Mouse (Mus musculus): ENCODE results near the gene Mpp4. TPM values are rescaled to one million over a fixed set of nuclear protein-coding genes. Genes with fewer than 3 reads are reported as not detected.

Gene Mpp4
- total RNA-seq (2015; ENCODE audit: low replicate concordance), result 1.7 and 4.0 TPM in 2 replicates
- 1.9 TPM in 1 of 2 replicates, not detected in the other for total RNA-seq (2017; ENCODE audit: low replicate concordance)

DNA sequence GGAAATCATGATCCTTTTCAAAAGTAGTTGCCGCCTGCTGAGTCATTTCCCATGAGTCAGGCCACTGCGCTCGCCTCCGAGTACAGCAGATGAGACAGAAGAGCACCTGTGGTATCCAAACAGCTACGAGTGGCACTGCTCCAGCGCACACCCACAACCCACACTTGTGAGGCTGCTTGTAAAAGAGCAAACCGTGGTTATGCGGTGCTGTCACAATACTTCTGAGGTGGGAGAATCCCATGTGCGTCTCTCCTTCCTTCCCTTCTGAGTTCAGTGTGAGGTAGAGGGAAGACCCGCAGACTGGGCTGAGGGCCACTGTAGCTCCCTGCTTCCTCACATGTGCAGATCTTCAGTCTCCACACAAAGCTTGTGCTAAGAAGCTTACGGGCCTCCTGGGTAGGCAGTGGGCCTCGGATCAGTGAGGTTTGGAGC, at the start of gene Mpp4:
Gene Mpp4 (minus strand): TSS at position 360 of the 432 bp plus-strand sequence.
- ATAC-seq (replicated peaks; ENCODE audit: low FRiP score, poor library complexity, severe bottlenecking), result no peak

DNA sequence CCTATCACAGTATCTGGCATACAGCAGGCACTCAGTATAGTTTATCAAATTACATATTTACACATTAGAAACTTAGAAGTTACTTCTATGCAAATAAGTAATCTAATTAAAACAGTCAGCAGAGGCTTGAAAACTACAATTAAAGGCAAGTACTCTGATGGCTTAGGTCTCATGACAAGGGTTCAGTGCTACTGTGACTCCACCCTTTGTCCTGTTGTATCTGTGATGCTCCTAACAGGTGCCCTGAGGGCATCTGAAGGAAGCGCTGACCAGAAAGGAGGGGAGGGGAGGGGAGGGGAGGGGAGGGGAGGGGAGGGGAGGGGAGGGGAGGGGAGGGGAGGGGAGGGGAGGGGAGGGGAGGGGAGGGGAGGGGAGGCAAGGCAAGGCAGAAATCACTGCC, 49.8 kb upstream of the Mpp4 start:
- no peak for ATAC-seq (replicated peaks; ENCODE audit: low FRiP score, poor library complexity, severe bottlenecking)

DNA sequence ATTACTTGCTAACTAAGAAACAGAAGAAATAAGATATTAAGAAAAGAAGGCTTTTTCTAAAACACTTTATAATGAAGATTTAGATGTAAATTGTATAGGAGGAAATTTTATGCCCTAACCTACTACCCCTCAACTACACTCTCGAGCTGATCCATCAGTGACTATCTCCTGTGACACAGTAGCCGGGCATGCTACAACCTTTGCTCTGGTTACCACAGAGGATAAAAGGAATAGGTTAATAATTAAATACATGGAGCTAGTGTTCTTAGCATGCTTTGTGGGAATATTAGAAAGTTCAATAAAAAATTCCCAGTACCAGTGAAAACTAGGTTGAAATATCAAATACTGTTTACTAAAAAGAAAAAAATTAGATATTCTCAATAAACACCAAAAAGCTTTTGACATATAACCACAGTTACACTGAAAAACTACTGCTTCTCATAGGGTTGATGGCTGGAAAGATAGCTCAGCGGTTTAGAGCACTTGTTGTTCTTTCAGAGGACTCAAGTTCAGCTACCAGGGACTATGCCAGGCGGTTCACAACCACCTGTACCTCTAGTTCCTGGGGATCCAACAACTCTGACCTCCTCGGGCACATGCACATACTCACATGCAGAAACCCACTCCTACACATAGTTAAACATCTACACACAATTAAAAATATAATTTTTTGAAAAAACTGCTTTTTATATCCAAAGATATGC, 49.0 kb upstream of the Mpp4 start:
- ATAC-seq (replicated peaks; ENCODE audit: low FRiP score, poor library complexity, severe bottlenecking), result no peak

DNA sequence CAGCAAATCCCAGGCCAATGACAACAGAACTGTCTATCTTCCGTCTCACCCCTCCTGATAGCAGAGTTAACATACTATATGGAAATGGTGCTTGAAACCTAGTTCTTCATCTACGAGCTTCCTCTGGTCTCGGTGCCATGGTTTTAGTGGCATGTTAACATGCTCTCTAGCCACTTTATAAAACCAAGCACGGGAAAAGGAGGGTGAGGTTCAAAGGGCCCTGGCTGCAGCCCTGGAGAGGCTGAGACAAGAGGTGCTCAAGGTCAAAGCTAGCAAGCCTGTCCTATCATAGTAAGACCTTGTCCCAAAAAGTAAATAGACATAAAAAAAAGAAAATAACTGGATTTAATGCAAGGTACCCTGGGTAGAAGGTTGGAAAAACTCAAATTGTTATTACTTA, 48.5 kb upstream of the Mpp4 start:
- no peak for ATAC-seq (replicated peaks; ENCODE audit: low FRiP score, poor library complexity, severe bottlenecking)

DNA sequence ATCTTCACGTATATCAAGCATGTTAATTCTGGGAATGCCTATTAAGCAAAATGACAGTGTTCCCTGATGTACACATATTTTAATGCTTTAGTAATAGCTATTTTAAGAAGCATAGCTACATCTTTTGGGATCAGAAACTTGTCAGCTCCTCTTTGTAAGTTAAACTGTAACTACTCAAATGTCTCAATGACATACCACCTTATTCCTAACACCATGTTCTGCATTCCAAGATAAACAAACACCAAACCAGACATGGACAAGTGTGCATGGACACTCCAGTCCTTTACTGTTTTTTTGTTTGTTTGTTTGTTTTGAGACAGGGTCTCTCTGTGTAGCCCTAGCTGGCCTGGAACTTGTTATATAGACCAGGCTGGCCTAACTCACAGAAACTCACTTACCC, 45.1 kb upstream of the Mpp4 start:
- no peak for ATAC-seq (replicated peaks; ENCODE audit: low FRiP score, poor library complexity, severe bottlenecking)

DNA sequence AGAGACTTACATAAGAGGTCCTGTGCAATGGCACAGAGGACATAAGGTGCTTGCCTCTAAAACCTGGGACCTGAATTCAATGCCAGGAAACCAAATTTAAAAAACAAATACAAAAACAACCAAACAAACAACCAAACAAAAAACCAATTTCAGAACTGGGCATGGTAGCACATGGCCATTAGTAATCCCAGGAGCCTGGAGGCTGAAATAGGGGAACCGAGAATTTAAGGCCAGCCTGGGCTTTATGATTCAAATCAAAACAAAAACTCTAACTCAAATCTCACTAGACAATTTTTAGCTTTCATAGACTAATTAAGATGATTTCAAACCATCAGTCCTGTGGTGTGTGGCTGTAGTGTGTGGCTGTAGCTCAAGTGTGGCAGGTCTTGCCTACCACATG, 41.3 kb upstream of the Mpp4 start:
- ATAC-seq (replicated peaks; ENCODE audit: low FRiP score, poor library complexity, severe bottlenecking), result no peak

DNA sequence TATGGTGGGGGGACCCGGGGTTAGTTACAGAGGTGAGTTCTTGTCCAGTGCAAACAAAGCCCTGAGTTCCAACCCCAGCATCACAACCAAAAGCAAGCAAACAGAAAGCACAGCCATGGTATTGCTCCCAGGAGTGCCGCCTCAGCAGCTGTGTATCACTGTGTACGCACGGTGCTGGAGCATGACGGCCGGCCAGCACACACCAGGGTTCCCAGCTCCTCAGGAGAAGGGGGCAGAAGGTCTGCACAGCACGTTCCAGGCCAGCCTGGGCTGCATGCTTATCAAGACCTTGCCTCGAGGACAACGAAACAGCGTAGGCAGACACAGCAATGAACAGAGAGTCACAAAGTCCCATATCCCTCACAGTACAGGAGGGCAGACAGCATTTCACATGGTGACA, 39.2 kb upstream of the Mpp4 start:
- no peak; the same call in 1 of the 2 replicates for ATAC-seq (replicated peaks; ENCODE audit: low FRiP score, poor library complexity, severe bottlenecking)

DNA sequence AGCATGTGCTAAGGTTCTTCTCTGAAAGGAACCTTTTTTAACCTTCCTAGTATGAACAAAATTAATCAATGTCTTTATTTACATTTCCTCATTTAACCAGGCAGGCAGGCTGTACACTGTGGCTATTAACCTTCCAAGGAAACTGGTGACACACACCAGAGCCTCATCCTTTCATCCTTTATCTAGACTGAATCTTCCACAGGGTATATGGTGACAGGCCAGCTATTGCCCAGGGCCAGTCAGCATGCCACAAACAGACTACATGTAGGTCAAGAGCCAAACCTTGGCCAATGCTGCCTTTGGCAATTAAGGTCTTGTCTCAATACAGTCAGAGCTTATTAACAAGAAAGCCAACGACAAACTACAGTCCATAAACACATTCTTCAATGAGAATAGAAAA, 38.4 kb upstream of the Mpp4 start:
- no peak for ATAC-seq (replicated peaks; ENCODE audit: low FRiP score, poor library complexity, severe bottlenecking)

DNA sequence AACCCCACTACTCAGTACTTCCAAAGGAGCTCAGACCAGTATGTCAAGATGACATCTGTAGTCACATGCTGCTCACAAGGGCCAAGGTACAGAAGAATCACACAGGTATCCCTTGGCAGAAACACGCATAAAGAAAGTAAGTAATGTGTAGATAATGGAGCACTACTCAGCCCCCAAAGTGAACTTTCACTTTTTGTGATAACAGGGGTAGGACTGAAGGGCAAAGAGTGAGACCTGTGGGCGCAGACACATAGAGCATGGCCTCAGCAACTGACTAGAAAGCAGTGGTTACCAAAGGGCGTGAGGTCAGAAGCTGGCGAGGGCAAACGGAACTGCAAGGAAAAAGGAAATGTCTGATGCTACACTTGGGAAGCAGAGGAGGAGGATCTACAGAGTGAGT, 37.8 kb upstream of the Mpp4 start:
- no peak for ATAC-seq (replicated peaks; ENCODE audit: low FRiP score, poor library complexity, severe bottlenecking)

DNA sequence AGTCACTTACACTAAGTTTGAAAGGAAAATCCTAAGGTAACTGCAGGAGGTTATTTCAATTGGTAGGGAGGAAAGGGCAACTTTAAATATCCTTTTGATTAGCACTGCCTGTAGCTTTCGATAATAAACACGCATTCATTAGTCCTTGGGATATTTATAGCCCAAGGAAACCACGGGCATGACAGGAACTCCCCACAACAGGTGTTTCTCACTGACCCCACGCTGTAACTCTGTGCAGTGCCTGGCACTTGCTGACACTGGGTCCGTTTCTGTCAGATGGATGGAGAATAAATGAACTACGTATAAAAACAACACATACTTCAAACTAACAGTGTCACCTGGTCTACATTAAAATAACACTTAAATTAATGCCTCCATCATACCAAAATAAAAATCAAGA, 31.8 kb upstream of the Mpp4 start:
- no peak for ATAC-seq (replicated peaks; ENCODE audit: low FRiP score, poor library complexity, severe bottlenecking)

DNA sequence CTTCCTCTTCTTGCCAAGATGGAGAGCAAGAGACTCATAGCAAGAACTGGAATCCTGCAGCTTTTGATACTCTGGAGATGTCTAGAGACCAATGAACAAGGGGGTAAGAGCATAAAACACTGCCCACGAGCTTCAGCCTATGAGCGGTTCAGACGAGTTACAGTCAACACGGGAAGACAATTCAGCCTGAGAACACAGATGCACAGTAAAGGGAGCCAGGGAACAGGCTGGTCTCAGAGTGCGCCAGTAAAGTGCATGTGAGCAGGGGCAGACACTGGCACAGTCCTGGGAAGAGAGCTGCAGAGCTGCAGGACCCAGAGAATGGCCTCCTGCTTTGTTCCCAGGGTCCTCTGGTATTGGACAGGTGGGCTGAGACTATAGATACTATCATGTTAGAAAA, 24.6 kb upstream of the Mpp4 start:
- no peak for ATAC-seq (replicated peaks; ENCODE audit: low FRiP score, poor library complexity, severe bottlenecking)

DNA sequence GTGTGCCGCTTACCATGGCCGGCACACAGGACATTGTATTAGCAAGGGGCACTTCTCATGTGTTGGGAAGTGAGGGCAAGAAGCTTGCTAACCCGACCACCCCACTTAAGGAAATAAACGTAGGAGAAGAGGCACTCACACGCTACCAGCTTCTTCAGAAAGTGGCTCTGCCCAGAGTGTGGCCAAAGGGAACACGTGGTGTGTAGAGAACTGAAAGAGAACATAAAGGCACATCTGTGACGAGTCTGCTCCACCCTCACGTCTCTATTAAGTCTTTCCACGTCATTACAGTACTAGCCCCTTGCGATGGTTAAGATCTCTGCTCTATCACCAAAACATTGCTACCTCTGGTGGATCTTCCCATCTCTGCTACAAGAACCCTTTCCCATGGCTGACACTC, 23.1 kb upstream of the Mpp4 start:
- ATAC-seq (replicated peaks; ENCODE audit: low FRiP score, poor library complexity, severe bottlenecking), result no peak

DNA sequence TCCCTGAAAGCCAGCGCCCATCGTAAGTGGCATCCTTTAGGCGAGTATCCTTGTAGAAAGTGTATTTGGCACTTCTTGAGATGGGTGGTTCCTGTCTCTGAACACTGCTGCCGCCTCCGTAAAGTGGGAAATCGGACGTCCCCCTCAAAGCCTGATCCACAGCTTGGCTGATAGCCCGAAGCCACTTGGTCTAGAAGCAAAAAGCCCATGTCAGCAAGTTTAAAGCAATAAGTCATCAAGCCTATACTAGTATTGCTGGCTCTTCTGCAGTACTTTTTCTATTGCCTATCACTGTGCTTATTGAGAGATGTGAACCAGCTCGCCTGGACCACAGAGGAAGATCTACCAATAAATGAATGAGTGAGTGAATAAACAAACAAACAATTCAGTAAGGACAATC, 22.2 kb upstream of the Mpp4 start:
- ATAC-seq (replicated peaks; ENCODE audit: low FRiP score, poor library complexity, severe bottlenecking), result no peak

DNA sequence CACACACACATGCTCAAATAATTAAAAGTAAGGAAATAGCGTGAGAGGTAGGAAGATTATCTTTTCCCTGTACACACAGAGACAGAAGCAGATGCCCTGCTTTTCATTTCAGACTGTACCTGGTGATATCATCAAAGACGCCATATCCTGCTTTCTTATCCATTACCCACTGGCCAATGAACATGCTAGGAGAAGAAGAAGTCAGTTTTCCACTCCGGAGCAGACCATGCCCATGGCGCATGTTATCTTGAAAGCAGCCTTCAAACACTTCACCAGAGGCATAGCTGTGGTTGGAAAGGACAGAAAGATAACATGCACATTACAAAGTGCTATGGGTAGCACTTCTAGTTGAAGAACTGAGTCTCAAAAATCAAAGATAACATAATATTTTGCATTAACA, 19.9 kb upstream of the Mpp4 start:
- ATAC-seq (replicated peaks; ENCODE audit: low FRiP score, poor library complexity, severe bottlenecking), result no peak

DNA sequence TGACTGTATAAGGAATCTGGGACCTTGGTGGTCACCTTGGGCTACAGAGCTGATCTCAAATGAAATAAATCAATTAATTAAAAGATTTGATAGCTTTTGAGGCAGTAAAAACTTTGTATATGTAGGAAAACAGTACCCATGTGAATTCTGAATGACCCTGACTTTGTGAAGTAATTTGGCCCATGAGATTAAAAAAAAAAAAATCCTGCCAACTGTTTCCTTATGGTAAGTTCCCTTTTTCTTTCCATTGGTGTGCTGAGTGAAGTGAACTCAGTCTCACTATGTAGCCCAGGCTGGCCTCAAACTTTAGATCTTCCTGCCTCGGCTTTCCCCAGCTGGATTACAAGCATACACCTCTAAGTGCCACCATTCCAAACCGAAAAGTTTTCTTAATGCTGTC, 19.2 kb upstream of the Mpp4 start:
- ATAC-seq (replicated peaks; ENCODE audit: low FRiP score, poor library complexity, severe bottlenecking), result no peak

DNA sequence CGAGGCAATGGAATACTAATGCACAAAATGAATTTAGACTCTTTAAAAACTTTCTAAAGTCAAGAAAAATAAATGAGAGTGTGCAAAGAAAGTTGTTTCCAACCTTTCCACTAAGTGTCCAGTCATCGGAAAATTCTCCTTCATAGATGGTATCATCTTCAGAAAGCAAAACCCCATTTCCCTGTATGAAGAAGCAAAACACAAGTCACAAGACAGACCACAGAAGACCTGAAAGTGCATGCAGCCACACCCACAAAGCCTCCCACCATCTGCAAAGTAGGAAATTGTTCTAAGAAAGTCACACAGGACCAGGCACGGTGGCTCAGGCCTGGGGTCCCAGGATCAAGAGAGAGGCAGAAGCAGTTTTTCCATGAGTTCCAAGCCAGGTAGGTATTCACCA, 16.8 kb upstream of the Mpp4 start:
- ATAC-seq (replicated peaks; ENCODE audit: low FRiP score, poor library complexity, severe bottlenecking), result no peak

DNA sequence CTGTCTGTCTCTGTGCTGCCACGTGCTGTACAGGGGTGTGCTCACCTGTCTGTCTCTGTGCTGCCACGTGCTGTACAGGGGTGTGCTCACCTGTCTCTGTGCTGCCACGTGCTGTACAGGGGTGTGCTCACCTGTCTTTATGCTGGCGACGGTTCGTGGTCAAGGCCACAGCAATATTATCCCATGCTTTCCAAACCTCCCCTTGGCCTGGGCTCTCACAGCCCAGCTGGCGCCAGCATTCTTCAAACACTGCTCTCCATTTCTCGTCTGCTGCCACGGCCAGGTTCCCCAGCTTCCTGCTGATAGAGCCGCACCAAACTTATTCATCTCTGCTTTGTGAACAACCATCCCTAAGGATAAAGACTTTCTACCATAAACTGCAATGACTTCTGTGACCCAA, 15.2 kb upstream of the Mpp4 start:
- no peak for ATAC-seq (replicated peaks; ENCODE audit: low FRiP score, poor library complexity, severe bottlenecking)

DNA sequence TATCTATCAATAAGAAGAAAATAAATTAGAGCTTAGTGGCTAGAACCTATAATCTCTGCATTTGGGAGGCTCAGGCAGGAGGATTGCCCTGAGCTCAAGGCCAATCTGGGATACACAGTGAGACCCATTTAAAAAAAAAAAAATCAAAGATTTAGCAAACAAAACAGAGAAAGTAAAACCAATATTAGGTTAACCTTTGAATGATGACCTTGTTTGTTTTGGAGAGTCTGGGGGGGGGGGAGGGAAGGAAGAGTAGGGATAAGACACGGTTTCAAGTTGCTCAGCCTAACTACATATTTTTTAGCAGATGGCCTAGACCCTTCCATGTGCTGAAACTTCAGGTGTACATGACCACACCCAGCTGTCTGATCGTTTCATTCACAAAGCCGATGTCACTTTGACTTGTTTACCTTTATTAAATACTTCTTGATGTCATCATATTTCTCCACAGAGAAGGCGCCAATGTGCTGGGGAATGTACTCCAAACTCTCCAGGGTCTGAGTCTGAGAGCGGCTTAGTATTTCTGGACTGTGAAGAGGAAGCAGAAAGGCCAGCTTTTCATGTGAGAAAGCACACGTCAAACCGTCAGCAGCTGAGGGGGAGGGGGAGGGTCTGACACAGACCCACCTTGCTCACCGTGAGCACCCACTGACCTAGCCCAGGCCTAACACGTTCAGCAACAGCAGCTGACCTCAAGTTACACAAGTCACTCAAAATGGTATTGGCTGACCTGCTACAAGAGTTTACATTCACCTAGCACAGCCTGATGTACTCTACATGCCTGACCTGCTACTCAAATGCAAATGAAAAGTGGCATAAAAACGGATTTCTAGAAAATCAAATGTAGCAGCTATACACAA, 11.6 kb upstream of the Mpp4 start:
- ATAC-seq (replicated peaks; ENCODE audit: low FRiP score, poor library complexity, severe bottlenecking), result no peak

DNA sequence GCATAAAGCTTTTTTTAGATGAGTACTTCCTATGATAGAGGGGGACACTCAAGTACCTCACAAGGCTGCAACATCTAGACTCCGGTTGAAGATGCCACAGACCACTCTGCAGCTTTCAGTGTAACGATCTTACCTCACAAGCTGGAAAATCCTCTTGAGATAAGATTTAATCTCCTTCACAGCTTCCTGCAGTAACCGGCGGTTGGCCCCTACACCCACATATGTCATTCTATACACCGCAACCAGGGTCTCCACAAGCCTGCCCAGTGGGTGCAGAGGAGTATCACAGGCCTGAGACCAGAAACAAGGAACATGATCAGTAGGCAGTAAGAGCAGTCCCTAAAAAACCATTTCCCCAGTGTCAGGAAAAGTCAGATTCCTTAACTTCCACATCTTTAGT, 9.8 kb upstream of the Mpp4 start:
- no peak for ATAC-seq (replicated peaks; ENCODE audit: low FRiP score, poor library complexity, severe bottlenecking)

DNA sequence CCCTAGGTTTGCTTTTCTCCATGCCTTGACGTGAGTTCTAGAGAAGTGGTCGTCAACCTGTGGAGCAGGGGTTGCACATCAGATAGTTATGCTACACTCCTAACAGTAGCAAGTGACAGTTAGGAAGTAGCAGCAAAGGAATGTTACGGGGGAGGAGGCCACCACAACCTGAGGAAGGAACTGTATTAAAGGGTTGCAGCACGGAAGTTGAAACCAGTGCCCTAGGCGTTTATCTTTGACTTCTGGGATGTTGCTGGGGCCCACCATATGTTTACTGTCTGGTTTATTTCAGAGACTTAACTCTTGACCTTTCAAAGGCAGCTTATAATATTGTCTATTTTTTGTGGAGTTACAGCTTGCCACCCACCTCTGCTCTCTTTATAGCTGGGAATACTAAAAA, 8.7 kb upstream of the Mpp4 start:
- no peak for ATAC-seq (replicated peaks; ENCODE audit: low FRiP score, poor library complexity, severe bottlenecking)

DNA sequence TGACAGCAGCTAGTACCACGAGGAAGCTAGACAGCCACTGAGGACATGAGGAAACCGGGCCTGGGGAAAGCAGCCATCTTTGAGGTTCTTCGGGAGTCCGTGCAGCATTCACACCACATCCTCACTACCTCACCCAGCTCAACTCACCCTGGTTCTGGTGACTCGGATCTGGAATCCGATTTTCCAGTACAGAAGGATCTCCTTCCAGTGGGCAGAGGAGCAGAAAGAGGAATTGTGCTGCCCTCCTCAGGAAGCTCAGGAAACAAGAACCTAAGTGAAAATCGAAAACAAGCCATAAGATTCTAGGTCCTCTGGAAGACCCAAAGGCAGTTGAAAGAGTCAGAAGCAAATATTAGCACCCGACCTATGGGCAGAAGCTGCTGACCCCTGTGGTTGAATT, 7.1 kb upstream of the Mpp4 start:
- no peak for ATAC-seq (replicated peaks; ENCODE audit: low FRiP score, poor library complexity, severe bottlenecking)

Data from erythroid progenitor cell, adult 5-6 weeks (primary cell).